Mouse (Mus musculus) intestine, embryonic 15.5 days (tissue): ENCODE results near the gene Gm10377. TPM values are rescaled to one million over a fixed set of nuclear protein-coding genes. Genes with fewer than 3 reads are reported as not detected.
"Not testable (repeated sequence)": the region's sequence is repeated elsewhere in the genome, so short reads cannot be mapped to it uniquely, and the experiment has no call there.

Source experiments
- ATAC-seq: fragments of 200-750 bp; cut with Nextera tagmentation; 2 replicates; pipeline ENCODE4 v1.8.0; 2017; ENCODE audit warnings: moderate TSS enrichment, moderate library complexity
- H3K27ac ChIP-seq: fragments of 300-500 bp; sonication (generic); 2 replicates; pipeline ENCODE4 v1.5.1; 2015; ENCODE audit warnings: mild to moderate bottlenecking, inconsistent platforms
- H3K27me3 ChIP-seq: fragments of 300-500 bp; sonication (generic); replicated peaks from 2 replicates; pipeline ENCODE4 v1.6.1; 2015; ENCODE audit warnings: inconsistent platforms
- H3K36me3 ChIP-seq: fragments of 300-500 bp; sonication (generic); 2 replicates; pipeline ENCODE4 v1.6.1; 2015; ENCODE audit warnings: inconsistent platforms
- H3K4me1 ChIP-seq: fragments of 300-500 bp; sonication (generic); replicated peaks from 2 replicates; pipeline ENCODE4 v1.6.1; 2015; ENCODE audit warnings: inconsistent platforms
- H3K4me2 ChIP-seq: fragments of 300-500 bp; sonication (generic); replicated peaks from 2 replicates; pipeline ENCODE4 v1.6.1; 2015; ENCODE audit warnings: mild to moderate bottlenecking, inconsistent platforms
- H3K4me3 ChIP-seq: fragments of 300-500 bp; sonication (generic); replicated peaks from 2 replicates; pipeline ENCODE4 v1.5.1; 2015; ENCODE audit warnings: inconsistent platforms
- H3K9ac ChIP-seq: fragments of 300-500 bp; sonication (generic); 2 replicates; pipeline ENCODE4 v1.6.1; 2015; ENCODE audit warnings: inconsistent platforms
- H3K9me3 ChIP-seq: fragments of 300-500 bp; sonication (generic); 2 replicates; pipeline ENCODE4 v1.6.1; 2016; ENCODE audit warnings: inconsistent platforms
- WGBS: fragments of 180-500 bp; shearing (Covaris S2); methylation state at CpG from one replicate; pipeline ENCODE4 v1.1.7; 2015; 5-methylcytosine and 5-hydroxymethylcytosine counted together
- polyA plus RNA-seq: library from polyadenylated mRNA; unstranded; fragments of >200 nt; fragmentation: Nextera tagmentation; extraction: Ambion mirVana; gene quantifications from 2 replicates; pipeline ENCODE4 v1.2.1, GENCODE M21; 2015

Gene Gm10377
- polyA plus RNA-seq = not detected in 2 replicates

DNA sequence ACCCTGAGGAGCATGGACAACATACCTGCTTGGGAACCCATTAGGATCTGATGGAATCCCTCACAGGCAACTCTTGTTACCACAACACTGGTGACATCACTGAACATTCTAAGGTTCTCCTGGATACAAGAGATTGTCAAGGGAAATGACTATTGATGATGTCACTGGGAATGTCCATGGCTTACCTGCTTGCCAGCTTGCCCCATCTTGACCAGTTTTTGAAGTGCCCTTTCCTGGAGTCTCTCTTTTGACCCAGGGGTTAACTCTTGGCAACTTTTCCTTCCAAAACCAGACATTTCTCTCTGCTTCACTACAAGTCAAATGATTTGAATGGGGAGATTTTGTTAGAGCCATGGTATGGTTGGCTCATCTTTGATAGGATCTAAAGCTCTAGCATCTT, at the start of gene Gm10377:
Gene Gm10377 (minus strand): TSS at position 101 of the 400 bp plus-strand sequence.
- not testable (repeated sequence) for H3K4me2 ChIP-seq, H3K9me3 ChIP-seq, H3K27me3 ChIP-seq, H3K4me1 ChIP-seq, H3K36me3 ChIP-seq, H3K4me3 ChIP-seq, H3K9ac ChIP-seq, ATAC-seq, H3K27ac ChIP-seq

DNA sequence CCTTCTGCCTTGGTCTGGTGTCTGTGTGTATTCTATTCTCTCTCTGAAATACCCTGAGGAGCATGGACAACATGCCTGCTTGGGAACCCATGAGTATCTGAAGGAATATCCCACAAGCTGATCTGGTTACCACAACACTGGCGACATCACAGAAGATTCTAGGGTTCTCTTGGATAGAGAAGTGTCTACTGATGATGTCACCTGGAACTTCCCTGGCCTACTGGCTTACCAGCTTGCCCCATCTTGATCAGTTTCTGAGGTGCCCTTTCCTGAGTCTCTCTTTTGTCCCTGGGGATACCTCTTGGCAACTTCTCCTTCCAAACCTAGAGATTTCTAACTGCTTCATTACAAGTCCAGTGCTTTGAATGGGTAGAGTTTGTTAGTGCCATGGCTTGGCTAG, 29.1 kb downstream of the Gm10377 start, which contains the start of gene Gm3015:
Gene Gm3015 (minus strand): TSS at position 101 of the 400 bp plus-strand sequence.
- H3K4me2 ChIP-seq, H3K27me3 ChIP-seq, H3K27ac ChIP-seq, H3K9me3 ChIP-seq, H3K9ac ChIP-seq, ATAC-seq, H3K4me1 ChIP-seq, H3K36me3 ChIP-seq, H3K4me3 ChIP-seq: not testable (repeated sequence)
- 75% methylated on average over 1 of the region's 1 CpGs for WGBS

Other genes with a start within 250 kb of the Gm10377 start
- gene Gm17124, start 198.1 kb downstream of the Gm10377 start, polyA plus RNA-seq = not detected in 2 replicates
- not detected in 2 replicates for gene Gm3633, start 156.1 kb downstream of the Gm10377 start, polyA plus RNA-seq
- not detected in 2 replicates for gene Gm10378, start 142.0 kb downstream of the Gm10377 start, polyA plus RNA-seq
- not detected in 2 replicates for gene Gm3015, start 29.2 kb downstream of the Gm10377 start, polyA plus RNA-seq
- not detected in 2 replicates for gene Gm21977, start 55.5 kb upstream of the Gm10377 start, polyA plus RNA-seq
- not detected in 2 replicates for gene Gm8082, start 195.6 kb upstream of the Gm10377 start, polyA plus RNA-seq
- gene Gm10376, start 217.6 kb upstream of the Gm10377 start, polyA plus RNA-seq = not detected in 2 replicates